Mouse (Mus musculus): ENCODE results near the gene Foxl2.

Foxl2 gene

GRCm38 (mm10) chr9:98961591-98962477, 6.7 kb downstream of the Foxl2 start:
- in situ Hi-C loops (cut with MboI, MseI), result no loop called here

GRCm38 (mm10) chr9:98962478-98963142, 7.5 kb downstream of the Foxl2 start:
- in situ Hi-C loops (cut with MboI, MseI), result no loop called here

GRCm38 (mm10) chr9:98963661-98964060, 8.6 kb downstream of the Foxl2 start:
- in situ Hi-C loops (cut with MboI, MseI), result no loop called here

- in situ Hi-C loops (cut with MboI, MseI), result no loop called here
Observed at GRCm38 (mm10) chr9:98965084-98965483, 10.0 kb downstream of the Foxl2 start.

GRCm38 (mm10) chr9:98973101-98973521, 18.0 kb downstream of the Foxl2 start:
- in situ Hi-C loops (cut with MboI, MseI), result loop anchor here (10.0 kb wide), 1 partner anchor 262 kb away; the partner anchor contains the start of gene Faiml

- in situ Hi-C loops (cut with MboI, MseI), result loop anchor here (10.0 kb wide), 1 partner anchor 261 kb away; the partner anchor contains the start of gene Faiml
Observed at GRCm38 (mm10) chr9:98973561-98973960, 18.5 kb downstream of the Foxl2 start.

GRCm38 (mm10) chr9:98974898-98975297, 19.8 kb downstream of the Foxl2 start:
- in situ Hi-C loops (cut with MboI, MseI), result loop anchor here (10.0 to 25.0 kb wide), 2 partner anchors 260 to 1712 kb away; partner anchors contain the start of gene Faiml

- in situ Hi-C loops (cut with MboI, MseI), result loop anchor here (10.0 to 25.0 kb wide), 2 partner anchors 259 to 1711 kb away; partner anchors contain the start of gene Faiml
Observed at GRCm38 (mm10) chr9:98976081-98976480, 21.0 kb downstream of the Foxl2 start.

GRCm38 (mm10) chr9:98976520-98976919, 21.4 kb downstream of the Foxl2 start:
- in situ Hi-C loops (cut with MboI, MseI), result loop anchor here (10.0 to 25.0 kb wide), 2 partner anchors 258 to 1711 kb away; partner anchors contain the start of gene Faiml

GRCm38 (mm10) chr9:98979431-98980416, 24.6 kb downstream of the Foxl2 start:
- in situ Hi-C loops (cut with MboI, MseI), result loop anchor here (10.0 to 25.0 kb wide), 3 partner anchors 255 to 1708 kb away; partner anchors contain the start of genes Dbr1 and Faiml

- in situ Hi-C loops (cut with MboI, MseI), result loop anchor here (10.0 to 25.0 kb wide), 2 partner anchors 589 to 1701 kb away; partner anchors contain the start of gene Dbr1
Observed at GRCm38 (mm10) chr9:98985800-98986475, 30.9 kb downstream of the Foxl2 start, which contains the start of gene Faim. Gene Faim, plus strand, starts transcription at chr9:98986373.

GRCm38 (mm10) chr9:98986476-98987096, 31.5 kb downstream of the Foxl2 start:
- in situ Hi-C loops (cut with MboI, MseI), result loop anchor here (10.0 to 25.0 kb wide), 2 partner anchors 588 to 1701 kb away; partner anchors contain the start of gene Dbr1

- in situ Hi-C loops (cut with MboI, MseI), result loop anchor here (10.0 to 25.0 kb wide), 2 partner anchors 588 to 1700 kb away; partner anchors contain the start of gene Dbr1
Observed at GRCm38 (mm10) chr9:98987131-98987530, 32.0 kb downstream of the Foxl2 start.

- in situ Hi-C loops (cut with MboI, MseI), result loop anchor here (25.0 kb wide), 1 partner anchor 1693 kb away; no protein-coding TSS in a partner anchor
Observed at GRCm38 (mm10) chr9:98994103-98994502, 39.0 kb downstream of the Foxl2 start.

- in situ Hi-C loops (cut with MboI, MseI), result loop anchor here (10.0 to 25.0 kb wide), 2 partner anchors 1455 to 1687 kb away; no protein-coding TSS in a partner anchor
Observed at GRCm38 (mm10) chr9:98999881-99000339, 44.8 kb downstream of the Foxl2 start.

- in situ Hi-C loops (cut with MboI, MseI), result loop anchor here (10.0 kb wide), 1 partner anchor 1453 kb away; no protein-coding TSS in a partner anchor
Observed at GRCm38 (mm10) chr9:99001326-99001725, 46.2 kb downstream of the Foxl2 start.

Measured in T-helper 1 cell (primary cell).